Mouse (Mus musculus): ENCODE results near the gene Dlg2.

- TF ChIP-seq POLR2A (IDR thresholded peaks at IDR 0.05; ENCODE audit: insufficient read depth, low read length) (no peak), CTCF (IDR thresholded peaks at IDR 0.05; ENCODE audit: low read depth, low read length) (no peak)
Observed at GRCm38 (mm10) chr7:92457791-92458190, 1981.3 kb downstream of the Dlg2 start.

All from ES-Bruce4 (cell line).